Mouse (Mus musculus) neural tube, embryonic 15.5 days (tissue): ENCODE results near the gene Lsm11. TPM values are rescaled to one million over a fixed set of nuclear protein-coding genes. Genes with fewer than 3 reads are reported as not detected.
A peak's percentile ranks its signal among the peaks of the same experiment; 100 is the strongest.
"Not testable (repeated sequence)": the region's sequence is repeated elsewhere in the genome, so short reads cannot be mapped to it uniquely, and the experiment has no call there.

Experiments used
- ATAC-seq: fragments of 200-750 bp; cut with Nextera tagmentation; 2 replicates; pipeline ENCODE4 v1.8.0; 2017; ENCODE audit warnings: mild to moderate bottlenecking, moderate TSS enrichment, moderate library complexity; ENCODE audit not compliant: low FRiP score
- H3K27ac ChIP-seq: fragments of 300-500 bp; sonication (generic); replicated peaks from 2 replicates; pipeline ENCODE4 v1.5.1; 2015; ENCODE audit warnings: mild to moderate bottlenecking, inconsistent platforms
- H3K27me3 ChIP-seq: fragments of 300-500 bp; sonication (generic); replicated peaks from 2 replicates; pipeline ENCODE4 v1.6.1; 2015; ENCODE audit warnings: inconsistent platforms
- H3K36me3 ChIP-seq: fragments of 300-500 bp; sonication (generic); 2 replicates; pipeline ENCODE4 v1.6.1; 2015; ENCODE audit warnings: inconsistent platforms
- H3K4me1 ChIP-seq: fragments of 300-500 bp; sonication (generic); 2 replicates; pipeline ENCODE4 v1.6.1; 2015; ENCODE audit warnings: inconsistent platforms
- H3K4me2 ChIP-seq: fragments of 300-500 bp; sonication (generic); 2 replicates; pipeline ENCODE4 v1.6.1; 2015; ENCODE audit warnings: inconsistent platforms, mild to moderate bottlenecking, moderate library complexity
- H3K4me3 ChIP-seq: fragments of 300-500 bp; sonication (generic); replicated peaks from 2 replicates; pipeline ENCODE4 v1.5.1; 2015; ENCODE audit warnings: mild to moderate bottlenecking, inconsistent platforms
- H3K9ac ChIP-seq: fragments of 300-500 bp; sonication (generic); replicated peaks from 2 replicates; pipeline ENCODE4 v1.6.1; 2015; ENCODE audit warnings: mild to moderate bottlenecking, inconsistent platforms
- H3K9me3 ChIP-seq: fragments of 300-500 bp; sonication (generic); replicated peaks from 2 replicates; pipeline ENCODE4 v1.6.1; 2016; ENCODE audit warnings: inconsistent platforms
- WGBS: fragments of 180-500 bp; shearing (Covaris S2); methylation state at CpG from one replicate; pipeline ENCODE4 v1.1.7; 2015; ENCODE audit warnings: mixed read lengths; 5-methylcytosine and 5-hydroxymethylcytosine counted together
- polyA plus RNA-seq: library from polyadenylated mRNA; unstranded; fragments of >200 nt; fragmentation: Nextera tagmentation; extraction: Ambion mirVana; gene quantifications from 2 replicates; pipeline ENCODE4 v1.2.1, GENCODE M21; 2015

Lsm11 gene
- polyA plus RNA-seq, 1 experiment from 2014 or later = 24.5 TPM

DNA sequence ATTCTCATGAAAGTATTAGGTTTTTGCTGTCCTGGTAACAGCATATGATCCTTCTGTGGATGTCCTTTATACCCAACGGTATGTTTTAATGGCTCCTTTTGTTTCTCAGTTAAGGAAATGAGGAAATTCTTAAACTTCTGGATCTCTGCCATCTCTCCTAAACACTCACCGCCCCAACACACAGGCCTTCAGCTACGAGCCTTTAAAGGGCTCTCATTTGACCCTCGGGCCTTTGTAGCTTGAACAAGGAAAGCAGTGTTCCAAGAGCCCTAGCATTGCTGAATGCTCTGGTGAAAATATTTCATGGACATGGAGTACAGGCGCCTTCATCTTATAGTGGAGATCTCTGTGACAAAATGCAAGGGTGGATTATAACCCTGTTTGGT lies 63.1 kb downstream of the Lsm11 start:
- H3K27me3 ChIP-seq = no peaks in the 10 kb centered on the region
- no peak overlapping the region for H3K9ac ChIP-seq
- H3K27ac ChIP-seq = peak overlapping the region; percentile 67
- H3K4me3 ChIP-seq = no peak overlapping the region
- WGBS = 24% methylated on average over 5 of the region's 5 CpGs
- H3K36me3 ChIP-seq = peaks cover 5% of the 10 kb centered on the region; the same call in 1 of the 2 replicates
- peaks cover 30% of the 10 kb centered on the region for H3K4me1 ChIP-seq
- ATAC-seq = peak; percentile 46; the same call in 1 of the 2 replicates
- no peaks in the 10 kb centered on the region for H3K9me3 ChIP-seq
- H3K4me2 ChIP-seq = no peak overlapping the region

GRCm38 (mm10) chr11:45881026-45881682 lies 63.6 kb downstream of the Lsm11 start:
- 33% methylated on average over 6 of the region's 6 CpGs for WGBS
- ATAC-seq = peak; percentile 58; the same call in 1 of the 2 replicates
- no peak overlapping the region for H3K4me2 ChIP-seq

DNA sequence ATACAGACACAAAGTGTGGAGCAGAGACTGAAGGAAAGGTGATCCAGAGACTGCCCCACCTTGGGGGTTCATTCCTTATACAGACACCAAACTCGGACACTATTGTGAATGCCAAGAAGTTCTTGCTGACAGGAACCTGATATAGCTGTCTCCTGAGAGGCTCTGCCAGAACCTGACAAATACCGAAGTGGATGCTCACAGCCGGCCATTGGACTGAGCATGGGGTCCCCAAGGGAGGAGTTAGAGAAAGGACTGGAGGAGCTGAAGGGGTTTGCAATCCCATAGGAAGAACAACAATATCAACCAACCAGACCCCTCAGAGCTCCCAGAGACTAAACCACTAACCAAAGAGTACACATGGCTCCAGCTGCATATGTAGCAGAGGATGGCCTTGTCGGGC lies 65.4 kb downstream of the Lsm11 start:
- not testable (repeated sequence) for H3K36me3 ChIP-seq, H3K27me3 ChIP-seq, H3K27ac ChIP-seq, H3K4me3 ChIP-seq, H3K9ac ChIP-seq, ATAC-seq, H3K4me2 ChIP-seq, H3K9me3 ChIP-seq
- 61% methylated on average over 4 of the region's 4 CpGs for WGBS
- peaks cover 25% of the 10 kb centered on the region for H3K4me1 ChIP-seq

More at GRCm38 (mm10) chr11:45881026-45881682, 63.6 kb downstream of the Lsm11 start:
- H3K27me3 ChIP-seq = no peaks in the 10 kb centered on the region
- no peaks in the 10 kb centered on the region; the same call in 1 of the 2 replicates for H3K36me3 ChIP-seq
- peaks cover 25% of the 10 kb centered on the region for H3K4me1 ChIP-seq
- H3K27ac ChIP-seq = peak overlapping the region; percentile 63
- H3K9me3 ChIP-seq = no peaks in the 10 kb centered on the region
- H3K4me3 ChIP-seq = no peak overlapping the region
- no peak overlapping the region for H3K9ac ChIP-seq

Other genes with a start within 250 kb of the Lsm11 start
- gene Clint1, start 92.9 kb downstream of the Lsm11 start, polyA plus RNA-seq = 41.5 and 48.7 TPM in 2 replicates
- 9.4 and 10.5 TPM in 2 replicates for gene Thg1l, start 10.6 kb upstream of the Lsm11 start, polyA plus RNA-seq
- 0.12 and 0.27 TPM in 2 replicates for gene Sox30, start 35.4 kb upstream of the Lsm11 start, polyA plus RNA-seq
- gene Gm12166, start 107.4 kb upstream of the Lsm11 start, polyA plus RNA-seq = 4.5 and 6.6 TPM in 2 replicates
- gene Adam19, start 111.1 kb upstream of the Lsm11 start, polyA plus RNA-seq = 13.7 and 16.8 TPM in 2 replicates
- gene Nipal4, start 221.6 kb upstream of the Lsm11 start, polyA plus RNA-seq = 0.15 and 0.75 TPM in 2 replicates